Mouse (Mus musculus) lung, embryonic 14.5 days (tissue): ENCODE results near the gene Patl2. TPM values are rescaled to one million over a fixed set of nuclear protein-coding genes. Genes with fewer than 3 reads are reported as not detected.
"Not testable (repeated sequence)": the region's sequence is repeated elsewhere in the genome, so short reads cannot be mapped to it uniquely, and the experiment has no call there.

ENCODE experiments used
- ATAC-seq: fragments of 200-750 bp; cut with Nextera tagmentation; 2 replicates; pipeline ENCODE4 v1.8.0; 2017; ENCODE audit warnings: mild to moderate bottlenecking, moderate TSS enrichment, moderate library complexity; ENCODE audit not compliant: insufficient read depth
- DNase-seq: peaks from one replicate; pipeline ENCODE4 v3.0.0-alpha.2; 2015
- H3K27ac ChIP-seq: fragments of 300-500 bp; sonication (generic); 2 replicates; pipeline ENCODE4 v1.5.1; 2014; ENCODE audit warnings: low read depth, mild to moderate bottlenecking, moderate library complexity
- H3K27me3 ChIP-seq: fragments of 300-500 bp; sonication (generic); 2 replicates; pipeline ENCODE4 v1.6.1; 2014; ENCODE audit warnings: low read length, control low read depth; ENCODE audit not compliant: insufficient read depth
- H3K36me3 ChIP-seq: fragments of 300-500 bp; sonication (generic); 2 replicates; pipeline ENCODE4 v1.6.1; 2014; ENCODE audit warnings: control low read depth; ENCODE audit not compliant: insufficient read depth
- H3K4me1 ChIP-seq: fragments of 300-500 bp; sonication (generic); 2 replicates; pipeline ENCODE4 v1.6.1; 2014; ENCODE audit warnings: antibody characterized with exemption, control low read depth; ENCODE audit not compliant: insufficient read depth
- H3K4me2 ChIP-seq: fragments of 300-500 bp; sonication (generic); 2 replicates; pipeline ENCODE4 v1.6.1; 2014; ENCODE audit warnings: mild to moderate bottlenecking
- H3K4me3 ChIP-seq: fragments of 300-500 bp; sonication (generic); 2 replicates; pipeline ENCODE4 v1.5.1; 2014; ENCODE audit warnings: low read depth, low read length
- H3K9ac ChIP-seq: fragments of 300-500 bp; sonication (generic); 2 replicates; pipeline ENCODE4 v1.6.1; 2014
- H3K9me3 ChIP-seq: fragments of 300-500 bp; sonication (generic); 2 replicates; pipeline ENCODE4 v1.6.1; 2016; ENCODE audit warnings: low read depth, low read length, control low read depth
- CTCF ChIP-seq: IDR thresholded peaks from 2 replicates; pipeline ENCODE4 v1.5.1; 2016; ENCODE audit warnings: antibody characterized with exemption, low read depth
- WGBS: fragments of 180-500 bp; shearing (Covaris S2); extraction: QIAGEN DNeasy Blood & Tissue Kit; methylation state at CpG from one replicate; pipeline ENCODE4 v1.1.7; 2014; 5-methylcytosine and 5-hydroxymethylcytosine counted together
- polyA plus RNA-seq: library from polyadenylated mRNA; unstranded; fragments of >200 nt; fragmentation: Nextera tagmentation; extraction: Ambion mirVana; gene quantifications from 2 replicates; pipeline ENCODE4 v1.2.1, GENCODE M21; 2014

Patl2 gene
- polyA plus RNA-seq, 1 experiment from 2014 or later, result not detected

- Histone ChIP-seq H3K9ac (no peak overlapping the region), H3K36me3 (peaks cover 55% of the 10 kb centered on the region), H3K27ac (no peak overlapping the region), H3K4me2 (no peak overlapping the region), H3K27me3 (no peaks in the 10 kb centered on the region), H3K4me3 (no peak overlapping the region), H3K9me3 (no peaks in the 10 kb centered on the region), H3K4me1 (0 out of 2 replicates have a peak, but pooled peaks cover 7% of the 10 kb centered on the region)
- TF ChIP-seq CTCF, result no peak
- no peak for ATAC-seq
- no peak for DNase-seq
- 79% methylated on average over 14 of the region's 14 CpGs for WGBS
These were observed 77.9 kb downstream of the Patl2 start for GRCm38 (mm10) chr2:122108101-122108500.

- peaks cover 77% of the 10 kb centered on the region for H3K36me3 ChIP-seq
- no peak for ATAC-seq
- peak; percentile 1 for DNase-seq
- no peak overlapping the region for H3K27ac ChIP-seq
- 0 out of 2 replicates have a peak, but pooled peaks have one; percentile 16 for TF ChIP-seq CTCF
- no peak overlapping the region for H3K9ac ChIP-seq
- H3K4me3 ChIP-seq, result no peak overlapping the region
- no peaks in the 10 kb centered on the region for H3K4me1 ChIP-seq
- no peaks in the 10 kb centered on the region for H3K27me3 ChIP-seq
- H3K4me2 ChIP-seq, result no peak overlapping the region
- no peaks in the 10 kb centered on the region for H3K9me3 ChIP-seq
These were observed 83.9 kb downstream of the Patl2 start for GRCm38 (mm10) chr2:122102070-122102469.

DNA sequence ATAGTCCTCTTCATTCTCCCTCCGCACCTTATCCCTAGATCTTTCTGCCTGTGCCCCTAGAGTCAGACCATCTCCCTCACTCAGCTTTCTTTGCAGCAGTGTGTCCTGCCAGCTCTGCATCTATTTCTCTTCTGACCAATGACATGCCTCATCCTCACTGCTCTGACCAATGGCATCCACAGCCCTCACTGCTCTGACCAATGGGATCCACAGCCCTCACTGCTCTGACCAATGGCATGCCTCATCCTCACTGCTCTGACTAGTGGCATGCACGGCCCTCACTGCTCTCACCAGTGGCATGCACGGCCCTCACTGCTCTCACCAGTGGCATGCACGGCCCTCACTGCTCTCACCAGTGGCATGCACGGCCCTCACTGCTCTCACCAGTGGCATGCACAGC, 88.3 kb downstream of the Patl2 start:
- not testable (repeated sequence) for H3K4me3 ChIP-seq, H3K9me3 ChIP-seq, H3K27ac ChIP-seq, H3K4me2 ChIP-seq, H3K9ac ChIP-seq, ATAC-seq, H3K4me1 ChIP-seq, H3K27me3 ChIP-seq, DNase-seq
- peaks cover 91% of the 10 kb centered on the region for H3K36me3 ChIP-seq
- WGBS, result 67% methylated on average over 5 of the region's 5 CpGs

DNA sequence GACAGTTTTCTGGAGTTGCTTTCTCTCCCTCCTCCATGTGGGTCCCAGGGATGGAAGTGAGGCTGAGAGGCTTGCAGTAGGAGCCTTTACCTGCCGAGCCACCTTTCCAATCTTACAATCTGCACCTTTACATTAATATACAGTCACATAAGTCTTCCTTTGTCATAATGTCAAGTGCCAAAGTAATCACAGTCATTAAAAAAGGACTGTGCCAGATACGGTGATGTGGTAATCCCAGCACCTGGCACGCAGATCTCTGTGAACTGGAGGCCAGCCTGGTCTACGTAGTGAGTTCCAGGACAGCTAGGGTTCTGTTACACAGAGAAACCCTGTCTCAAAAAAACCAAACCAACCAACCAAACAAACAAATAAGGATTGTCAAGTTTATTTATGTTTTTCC, 92.1 kb downstream of the Patl2 start:
- no peaks in the 10 kb centered on the region for H3K9me3 ChIP-seq
- H3K4me2 ChIP-seq, result no peak overlapping the region
- H3K4me1 ChIP-seq, result no peaks in the 10 kb centered on the region
- peaks cover 83% of the 10 kb centered on the region for H3K36me3 ChIP-seq
- H3K27me3 ChIP-seq, result no peaks in the 10 kb centered on the region
- 84% methylated on average over 4 of the region's 4 CpGs for WGBS
- H3K4me3 ChIP-seq, result no peak overlapping the region
- H3K9ac ChIP-seq, result no peak overlapping the region
- no peak overlapping the region for H3K27ac ChIP-seq
- DNase-seq, result no peak
- no peak for TF ChIP-seq CTCF
- no peak for ATAC-seq

- Histone ChIP-seq H3K27me3 (no peaks in the 10 kb centered on the region), H3K9ac (no peak overlapping the region), H3K4me3 (no peak overlapping the region), H3K4me1 (no peaks in the 10 kb centered on the region), H3K27ac (no peak overlapping the region), H3K4me2 (no peak overlapping the region), H3K9me3 (no peaks in the 10 kb centered on the region), H3K36me3 (peaks cover 58% of the 10 kb centered on the region)
- no peak for TF ChIP-seq CTCF
- DNase-seq (peak; percentile 71), ATAC-seq (no peak)
- WGBS, result 57% methylated on average over 4 of the region's 4 CpGs
These were observed 99.5 kb downstream of the Patl2 start for GRCm38 (mm10) chr2:122086446-122086845.

- DNase-seq (peak; percentile 79), ATAC-seq (peak; percentile 47)
- Histone ChIP-seq H3K4me2 (no peak overlapping the region), H3K9ac (no peak overlapping the region), H3K4me3 (no peak overlapping the region), H3K4me1 (no peaks in the 10 kb centered on the region), H3K36me3 (peaks cover 46% of the 10 kb centered on the region), H3K27me3 (no peaks in the 10 kb centered on the region), H3K27ac (no peak overlapping the region), H3K9me3 (no peaks in the 10 kb centered on the region)
- TF ChIP-seq CTCF, result no peak
- WGBS, result 25% methylated on average over 7 of the region's 7 CpGs
These were observed 104.1 kb downstream of the Patl2 start for GRCm38 (mm10) chr2:122081728-122082456.

Other genes starting within 250 kb of the Patl2 start
- gene Ctdspl2, start 230.2 kb downstream of the Patl2 start, polyA plus RNA-seq, result 58.9 and 60.2 TPM in 2 replicates
- 0.12 TPM in 1 of 2 replicates, not detected in the other for gene Mageb3, start 230.1 kb downstream of the Patl2 start, polyA plus RNA-seq
- 12.7 and 12.9 TPM in 2 replicates for gene Eif3j1, start 157.6 kb downstream of the Patl2 start, polyA plus RNA-seq
- 11.5 and 14.3 TPM in 2 replicates for gene Spg11, start 67.8 kb downstream of the Patl2 start, polyA plus RNA-seq
- 308 and 336 TPM in 2 replicates for gene B2m, start 38.5 kb downstream of the Patl2 start, polyA plus RNA-seq
- not detected in 2 replicates for gene Trim69, start 25.5 kb downstream of the Patl2 start, polyA plus RNA-seq
- gene Terb2, start 83 bp upstream of the Patl2 start, polyA plus RNA-seq, result not detected in 2 replicates
- gene Sord, start 48.6 kb upstream of the Patl2 start, polyA plus RNA-seq, result 16.0 and 16.2 TPM in 2 replicates
- 0.07 TPM in 1 of 2 replicates, not detected in the other for gene Duox2, start 112.3 kb upstream of the Patl2 start, polyA plus RNA-seq
- 0.11 TPM in 1 of 2 replicates, not detected in the other for gene Duoxa2, start 112.7 kb upstream of the Patl2 start, polyA plus RNA-seq
- gene Duoxa1, start 127.5 kb upstream of the Patl2 start, polyA plus RNA-seq, result not detected in 2 replicates
- gene Duox1, start 129.5 kb upstream of the Patl2 start, polyA plus RNA-seq, result not detected in 2 replicates
- gene Shf, start 183.0 kb upstream of the Patl2 start, polyA plus RNA-seq, result 3.7 and 5.1 TPM in 2 replicates
- 0.12 and 0.26 TPM in 2 replicates for gene Slc28a2, start 240.3 kb upstream of the Patl2 start, polyA plus RNA-seq